Mouse (Mus musculus) ES-E14 (cell line): ENCODE results near the gene Prss8.

ENCODE experiments used
- CHD2 ChIP-seq: IDR thresholded peaks from 2 replicates; pipeline ENCODE4 v1.6.1; 2014; ENCODE audit warnings: mild to moderate bottlenecking, low read depth, low read length, inconsistent platforms
- HCFC1 ChIP-seq: IDR thresholded peaks from 2 replicates; pipeline ENCODE4 v1.6.1; 2012; ENCODE audit warnings: low read length, inconsistent platforms, borderline replicate concordance; ENCODE audit not compliant: insufficient read depth
- MAFK ChIP-seq: IDR thresholded peaks from 2 replicates; pipeline ENCODE4 v1.6.1; 2014; ENCODE audit warnings: mild to moderate bottlenecking, low read depth, low read length, inconsistent platforms; ENCODE audit not compliant: insufficient read depth

DNA sequence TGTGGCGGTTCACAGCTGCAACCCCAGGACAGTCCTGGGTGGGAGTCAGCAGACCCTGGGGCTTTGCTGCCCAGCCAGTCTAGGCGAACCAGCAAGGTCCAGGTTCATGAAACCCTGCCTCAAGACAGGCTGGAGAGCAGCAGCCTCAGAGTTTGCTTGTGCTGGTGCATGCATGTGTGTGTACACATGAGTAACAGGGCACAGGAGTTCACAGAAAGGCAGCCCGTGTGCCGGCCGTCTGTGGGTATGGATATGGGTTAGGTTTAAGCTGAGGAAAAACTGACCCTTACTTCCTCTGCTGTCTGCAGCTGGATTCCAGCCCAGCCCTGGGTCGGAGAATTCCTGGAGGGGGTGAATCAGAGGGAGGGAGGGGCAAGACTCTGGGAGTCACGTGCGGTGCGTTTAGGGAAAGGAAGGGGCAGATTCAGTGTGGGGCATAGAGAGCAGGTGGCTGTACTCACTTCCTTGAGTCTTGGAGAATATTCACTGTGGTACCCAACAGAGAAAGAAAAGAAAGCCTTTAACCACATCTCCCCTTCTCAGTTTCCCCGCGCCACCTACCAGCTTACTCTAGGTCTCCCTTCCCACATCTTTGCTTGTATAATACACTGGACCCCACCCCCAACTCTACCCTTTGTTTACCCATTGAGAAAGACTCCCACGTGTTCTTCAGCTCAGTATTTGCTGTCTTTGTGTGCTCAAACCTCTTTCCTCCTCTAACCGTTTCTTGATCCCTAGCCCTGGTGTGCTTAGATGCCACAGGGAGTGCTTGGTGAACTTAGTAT is 1.6 kb upstream of the Prss8 start:
- TF ChIP-seq MAFK (no peak), HCFC1 (no peak), CHD2 (no peak)
